In genomic region chr1:25504313-25504712, GRCm38 (mm10) we compare ENCODE assay signal across 8 mouse cellular contexts.
DNase-seq lines count a peak whose midpoint lies in the region; ATAC-seq lines count a peak whose summit lies in the region.

No protein-coding gene starts in this region.

- no peak overlapping the region for H3K9ac ChIP-seq in forebrain, embryonic 13.5 days
- no peak overlapping the region for H3K9ac ChIP-seq in midbrain, embryonic 16.5 days (ENCODE audit: low read depth, low read length)

- ATAC-seq in forebrain, embryonic 13.5 days: peak; percentile 93
- ATAC-seq in midbrain, embryonic 16.5 days: peak; percentile 94
- no peak for ATAC-seq in inflammation-experienced regulatory T-cells, adult 6 months
- no peak for ATAC-seq in megakaryocyte, adult 5-6 weeks (ENCODE audit: poor library complexity, severe bottlenecking)

- DNase-seq in brain, adult 2 months (ENCODE audit: low read depth, low spot score): peak; percentile 92
- DNase-seq in layer of hippocampus, adult 9-10 months (ENCODE audit: low spot score): peak; percentile 56
- DNase-seq in adrenal gland, adult 8-10 months: no peak
- DNase-seq in thymus, adult 18-20 months: no peak

- no peak overlapping the region for H3K4me3 ChIP-seq in forebrain, embryonic 13.5 days
- no peak overlapping the region for H3K4me3 ChIP-seq in midbrain, embryonic 16.5 days (ENCODE audit: low read depth, low read length)

- no peak overlapping the region for H3K27ac ChIP-seq in forebrain, embryonic 13.5 days
- H3K27ac ChIP-seq in midbrain, embryonic 16.5 days (ENCODE audit: low read length): peak overlapping the region; percentile 78

- no peaks in the 10 kb centered on the region for H3K27me3 ChIP-seq in forebrain, embryonic 13.5 days
- no peaks in the 10 kb centered on the region for H3K27me3 ChIP-seq in midbrain, embryonic 16.5 days (ENCODE audit: control insufficient read depth, insufficient read depth, low read depth, low read length)

- WGBS in forebrain, embryonic 13.5 days: 10% methylated on average over 4 of the region's 4 CpGs
- WGBS in midbrain, embryonic 16.5 days: 4% methylated on average over 4 of the region's 4 CpGs

- H3K4me1 ChIP-seq in forebrain, embryonic 13.5 days: no peaks in the 10 kb centered on the region
- H3K4me1 ChIP-seq in midbrain, embryonic 16.5 days (ENCODE audit: control insufficient read depth, insufficient read depth, low read length): peaks cover 11% of the 10 kb centered on the region

- H3K36me3 ChIP-seq in forebrain, embryonic 13.5 days (ENCODE audit: poor library complexity, severe bottlenecking): no peaks in the 10 kb centered on the region
- no peaks in the 10 kb centered on the region for H3K36me3 ChIP-seq in midbrain, embryonic 16.5 days (ENCODE audit: control insufficient read depth, insufficient read depth, low read length)

- H3K9me3 ChIP-seq in forebrain, embryonic 13.5 days (replicated peaks): no peaks in the 10 kb centered on the region
- no peaks in the 10 kb centered on the region for H3K9me3 ChIP-seq in midbrain, embryonic 16.5 days (replicated peaks; ENCODE audit: control insufficient read depth, low read length, poor library complexity, severe bottlenecking)

- H3K4me2 ChIP-seq in forebrain, embryonic 13.5 days: no peak overlapping the region
- H3K4me2 ChIP-seq in midbrain, embryonic 16.5 days (ENCODE audit: low read length): no peak overlapping the region

Comparison
In these comparisons a context has a peak if more than half of its experiments do, and no peak if none do; other contexts are left out.
1. DNase-seq: peak in brain, adult 2 months (single experiment) and layer of hippocampus, adult 9-10 months (single experiment); none in adrenal gland, adult 8-10 months (single experiment) and thymus, adult 18-20 months (0 of 2).
2. ATAC-seq: peak in forebrain, embryonic 13.5 days (single experiment) and midbrain, embryonic 16.5 days (single experiment); none in inflammation-experienced regulatory T-cells, adult 6 months (single experiment) and megakaryocyte, adult 5-6 weeks (single experiment).